Mouse (Mus musculus): ENCODE measurements around the gene Pdia4. TPM values are rescaled to one million over a fixed set of nuclear protein-coding genes. Genes with fewer than 3 reads are reported as not detected.
A peak's percentile ranks its signal among the peaks of the same experiment; 100 is the strongest.

Pdia4 gene
- polyA plus RNA-seq, 1 experiment from 2014 or later, result 279 TPM

GRCm38 (mm10) chr6:47805520-47805919, 7.7 kb downstream of the Pdia4 start:
- no peak overlapping the region for H3K4me2 ChIP-seq (ENCODE audit: low read length)
- H3K9me3 ChIP-seq (ENCODE audit: control insufficient read depth, low read length), result no peaks in the 10 kb centered on the region
- DNase-seq (ENCODE audit: low spot score) (no peak), ATAC-seq (replicated peaks; ENCODE audit: low FRiP score, low TSS enrichment, low read depth) (no peak)
- no peak overlapping the region for H3K9ac ChIP-seq (ENCODE audit: low read length)
- no peak overlapping the region for H3K27ac ChIP-seq (ENCODE audit: low read depth)
- H3K4me1 ChIP-seq (replicated peaks; ENCODE audit: control insufficient read depth, insufficient read depth, low read length), result peaks cover 11% of the 10 kb centered on the region
- 84% methylated on average over 2 of the region's 2 CpGs for WGBS
- no peak overlapping the region for H3K4me3 ChIP-seq (ENCODE audit: low read depth, low read length)
- H3K36me3 ChIP-seq (ENCODE audit: control insufficient read depth, insufficient read depth, low read length), result peaks cover 73% of the 10 kb centered on the region
- H3K27me3 ChIP-seq (replicated peaks; ENCODE audit: control insufficient read depth, insufficient read depth, low read length), result no peaks in the 10 kb centered on the region

DNA sequence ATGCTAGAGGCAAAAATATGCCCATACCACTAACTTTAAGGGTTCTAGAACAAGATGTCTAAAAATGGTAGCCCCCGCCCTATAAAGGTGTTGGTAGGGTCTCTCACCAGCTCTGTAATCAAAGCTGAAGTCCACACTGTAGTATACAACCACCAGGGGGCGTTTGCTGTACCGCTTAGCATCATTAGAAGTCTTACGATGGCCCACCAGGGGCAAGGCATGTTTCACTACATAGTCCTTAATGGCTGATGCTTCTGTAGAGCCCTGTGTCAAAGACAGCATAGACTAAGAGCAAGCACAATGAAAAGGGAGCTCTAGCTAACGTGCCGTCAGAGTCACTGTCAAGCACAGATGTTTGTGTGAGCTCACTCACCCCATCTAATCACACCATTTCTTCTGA, 14.2 kb downstream of the Pdia4 start:
- ATAC-seq (replicated peaks; ENCODE audit: low FRiP score, low TSS enrichment, low read depth), result peak; percentile 48; the same call in 1 of the 2 replicates
- H3K9me3 ChIP-seq (ENCODE audit: control insufficient read depth, low read length), result no peaks in the 10 kb centered on the region
- no peak overlapping the region for H3K4me2 ChIP-seq (ENCODE audit: low read length)
- no peaks in the 10 kb centered on the region for H3K27me3 ChIP-seq (replicated peaks; ENCODE audit: control insufficient read depth, insufficient read depth, low read length)
- H3K36me3 ChIP-seq (ENCODE audit: control insufficient read depth, insufficient read depth, low read length), result peaks cover 94% of the 10 kb centered on the region
- peak; percentile 71 for DNase-seq (ENCODE audit: low spot score)
- H3K4me3 ChIP-seq (ENCODE audit: low read depth, low read length), result no peak overlapping the region
- H3K27ac ChIP-seq (ENCODE audit: low read depth), result no peak overlapping the region
- WGBS, result 51% methylated on average over 6 of the region's 6 CpGs
- no peaks in the 10 kb centered on the region for H3K4me1 ChIP-seq (replicated peaks; ENCODE audit: control insufficient read depth, insufficient read depth, low read length)
- H3K9ac ChIP-seq (ENCODE audit: low read length), result no peak overlapping the region

- Histone ChIP-seq H3K27me3 (replicated peaks; ENCODE audit: control insufficient read depth, insufficient read depth, low read length) (no peaks in the 10 kb centered on the region), H3K9ac (ENCODE audit: low read length) (no peak overlapping the region), H3K27ac (ENCODE audit: low read depth) (no peak overlapping the region), H3K36me3 (ENCODE audit: control insufficient read depth, insufficient read depth, low read length) (peaks cover 48% of the 10 kb centered on the region), H3K4me3 (ENCODE audit: low read depth, low read length) (no peak overlapping the region), H3K4me1 (replicated peaks; ENCODE audit: control insufficient read depth, insufficient read depth, low read length) (no peaks in the 10 kb centered on the region; the same call in 1 of the 2 replicates), H3K9me3 (ENCODE audit: control insufficient read depth, low read length) (no peaks in the 10 kb centered on the region), H3K4me2 (ENCODE audit: low read length) (no peak overlapping the region)
- DNase-seq (ENCODE audit: low spot score), result no peak
- WGBS, result 68% methylated on average over 10 of the region's 10 CpGs
- no peak for ATAC-seq (replicated peaks; ENCODE audit: low FRiP score, low TSS enrichment, low read depth)
Measured at GRCm38 (mm10) chr6:47794106-47794830, 19.0 kb downstream of the Pdia4 start.

DNA sequence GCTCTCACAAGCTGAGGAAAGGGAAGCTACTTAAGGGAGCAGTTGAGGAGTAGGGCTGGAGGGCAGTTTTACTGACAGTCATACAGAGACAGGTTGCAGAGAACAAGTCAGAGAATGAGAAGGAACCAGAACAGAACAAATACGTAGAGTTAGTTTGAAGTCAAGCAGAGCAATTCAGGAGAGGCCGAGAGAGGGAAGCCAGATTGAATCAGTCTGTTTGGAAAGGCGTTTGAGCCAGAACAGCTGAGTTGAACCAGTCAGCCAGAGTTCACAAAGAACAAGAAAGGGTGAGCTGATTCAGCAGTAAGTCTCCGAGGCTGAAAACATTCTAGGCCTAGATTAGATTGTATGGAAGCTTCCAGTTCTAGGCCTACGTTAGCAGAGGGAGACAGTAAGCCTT, 19.9 kb downstream of the Pdia4 start:
- no peak overlapping the region for H3K27ac ChIP-seq (ENCODE audit: low read depth)
- peaks cover 5% of the 10 kb centered on the region; the same call in 1 of the 2 replicates for H3K4me1 ChIP-seq (replicated peaks; ENCODE audit: control insufficient read depth, insufficient read depth, low read length)
- H3K9ac ChIP-seq (ENCODE audit: low read length), result no peak overlapping the region
- H3K27me3 ChIP-seq (replicated peaks; ENCODE audit: control insufficient read depth, insufficient read depth, low read length), result no peaks in the 10 kb centered on the region
- no peaks in the 10 kb centered on the region for H3K9me3 ChIP-seq (ENCODE audit: control insufficient read depth, low read length)
- H3K4me2 ChIP-seq (ENCODE audit: low read length), result no peak overlapping the region
- H3K36me3 ChIP-seq (ENCODE audit: control insufficient read depth, insufficient read depth, low read length), result peaks cover 38% of the 10 kb centered on the region
- H3K4me3 ChIP-seq (ENCODE audit: low read depth, low read length), result no peak overlapping the region
- no peak for DNase-seq (ENCODE audit: low spot score)
- ATAC-seq (replicated peaks; ENCODE audit: low FRiP score, low TSS enrichment, low read depth), result no peak
- WGBS, result 56% methylated on average over 5 of the region's 5 CpGs

- Histone ChIP-seq H3K9ac (ENCODE audit: low read length) (no peak overlapping the region), H3K4me2 (ENCODE audit: low read length) (no peak overlapping the region), H3K36me3 (ENCODE audit: control insufficient read depth, insufficient read depth, low read length) (peaks cover 30% of the 10 kb centered on the region), H3K27me3 (replicated peaks; ENCODE audit: control insufficient read depth, insufficient read depth, low read length) (no peaks in the 10 kb centered on the region), H3K4me1 (replicated peaks; ENCODE audit: control insufficient read depth, insufficient read depth, low read length) (peaks cover 5% of the 10 kb centered on the region; the same call in 1 of the 2 replicates), H3K9me3 (ENCODE audit: control insufficient read depth, low read length) (no peaks in the 10 kb centered on the region), H3K4me3 (ENCODE audit: low read depth, low read length) (no peak overlapping the region), H3K27ac (ENCODE audit: low read depth) (no peak overlapping the region)
- 81% methylated on average over 2 of the region's 2 CpGs for WGBS
- ATAC-seq (replicated peaks; ENCODE audit: low FRiP score, low TSS enrichment, low read depth) (no peak), DNase-seq (ENCODE audit: low spot score) (no peak)
Measured at GRCm38 (mm10) chr6:47792533-47792932, 20.7 kb downstream of the Pdia4 start.

- Histone ChIP-seq H3K9ac (ENCODE audit: low read length) (no peak overlapping the region), H3K4me3 (ENCODE audit: low read depth, low read length) (no peak overlapping the region), H3K27ac (ENCODE audit: low read depth) (no peak overlapping the region), H3K27me3 (replicated peaks; ENCODE audit: control insufficient read depth, insufficient read depth, low read length) (no peaks in the 10 kb centered on the region), H3K4me2 (ENCODE audit: low read length) (no peak overlapping the region), H3K4me1 (replicated peaks; ENCODE audit: control insufficient read depth, insufficient read depth, low read length) (peaks cover 5% of the 10 kb centered on the region; the same call in 1 of the 2 replicates), H3K36me3 (ENCODE audit: control insufficient read depth, insufficient read depth, low read length) (peaks cover 13% of the 10 kb centered on the region), H3K9me3 (ENCODE audit: control insufficient read depth, low read length) (no peaks in the 10 kb centered on the region)
- ATAC-seq (replicated peaks; ENCODE audit: low FRiP score, low TSS enrichment, low read depth) (no peak), DNase-seq (ENCODE audit: low spot score) (no peak)
- WGBS, result 43% methylated on average over 2 of the region's 2 CpGs
Measured at GRCm38 (mm10) chr6:47790745-47791144, 22.5 kb downstream of the Pdia4 start.

DNA sequence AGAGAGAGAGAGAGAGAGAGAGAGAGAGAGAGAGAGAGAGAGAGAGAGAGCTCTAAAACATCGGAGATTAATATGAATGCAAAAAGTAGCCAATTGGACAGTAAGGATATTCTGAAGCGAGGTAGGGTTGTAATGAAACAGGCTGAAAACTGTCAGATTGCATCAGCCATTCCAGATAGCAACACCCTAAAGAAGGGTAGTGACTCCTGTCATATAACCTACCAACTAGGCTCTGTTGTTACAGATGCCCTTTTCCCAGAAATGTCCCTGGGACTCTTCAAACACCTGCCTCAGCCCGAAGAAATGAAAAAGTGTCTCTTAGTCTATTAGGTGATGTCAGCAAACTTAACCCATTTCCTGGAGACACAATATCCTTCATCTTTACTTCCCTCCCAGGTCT, 24.4 kb downstream of the Pdia4 start:
- no peaks in the 10 kb centered on the region for H3K27me3 ChIP-seq (replicated peaks; ENCODE audit: control insufficient read depth, insufficient read depth, low read length)
- H3K27ac ChIP-seq (ENCODE audit: low read depth), result peak overlapping the region; percentile 96
- DNase-seq (ENCODE audit: low spot score) (peak; percentile 57), ATAC-seq (replicated peaks; ENCODE audit: low FRiP score, low TSS enrichment, low read depth) (no peak)
- peak overlapping the region; percentile 57 for H3K4me2 ChIP-seq (ENCODE audit: low read length)
- peak overlapping the region; percentile 45 for H3K4me3 ChIP-seq (ENCODE audit: low read depth, low read length)
- H3K9ac ChIP-seq (ENCODE audit: low read length), result peak overlapping the region; percentile 75
- WGBS, result 20% methylated on average over 3 of the region's 3 CpGs
- H3K36me3 ChIP-seq (ENCODE audit: control insufficient read depth, insufficient read depth, low read length), result no peaks in the 10 kb centered on the region
- peaks cover 5% of the 10 kb centered on the region; the same call in 1 of the 2 replicates for H3K4me1 ChIP-seq (replicated peaks; ENCODE audit: control insufficient read depth, insufficient read depth, low read length)
- H3K9me3 ChIP-seq (ENCODE audit: control insufficient read depth, low read length), result no peaks in the 10 kb centered on the region

DNA sequence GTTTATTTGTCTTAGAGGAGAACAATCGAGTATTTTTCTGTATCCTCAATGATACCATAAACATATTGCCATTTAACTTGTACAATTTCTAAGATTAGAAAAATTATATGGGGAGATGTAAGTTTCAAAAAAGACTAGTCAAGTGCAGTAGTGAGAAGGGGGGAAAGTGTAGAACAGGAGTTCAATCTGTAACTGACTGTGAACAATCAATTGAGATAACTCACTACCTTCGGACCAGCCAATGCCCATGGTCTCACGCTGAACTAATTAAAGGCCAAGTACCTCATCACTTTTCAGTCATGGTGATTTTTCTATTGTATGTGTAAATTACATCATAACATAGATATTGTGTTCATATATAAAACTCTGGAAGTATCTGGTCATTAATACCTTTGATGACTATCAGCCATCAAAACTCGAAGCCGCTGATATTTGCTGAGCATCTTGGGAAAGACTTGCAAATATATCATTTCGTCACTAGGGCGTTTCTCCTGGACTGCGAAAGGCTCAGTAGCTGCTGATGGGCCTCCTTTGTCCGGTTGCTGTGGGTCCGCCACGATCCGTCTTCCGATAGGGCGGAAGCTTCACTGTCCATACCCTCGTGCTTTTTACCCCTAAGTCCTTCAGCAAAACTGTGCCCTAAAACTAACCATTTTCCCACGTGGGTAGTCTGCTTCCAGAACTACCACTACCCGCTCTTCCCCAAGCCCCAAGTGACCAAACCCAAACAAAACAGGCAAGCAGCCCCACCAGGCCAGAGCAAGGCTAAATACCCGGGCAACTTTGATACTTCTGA, 25.1 kb downstream of the Pdia4 start:
- WGBS, result under 1% methylated on average over 18 of the region's 18 CpGs
- Histone ChIP-seq H3K27ac (ENCODE audit: low read depth) (peak overlapping the region; percentile 96), H3K9me3 (ENCODE audit: control insufficient read depth, low read length) (no peaks in the 10 kb centered on the region), H3K9ac (ENCODE audit: low read length) (peak overlapping the region; percentile 75), H3K27me3 (replicated peaks; ENCODE audit: control insufficient read depth, insufficient read depth, low read length) (no peaks in the 10 kb centered on the region), H3K36me3 (ENCODE audit: control insufficient read depth, insufficient read depth, low read length) (no peaks in the 10 kb centered on the region), H3K4me1 (replicated peaks; ENCODE audit: control insufficient read depth, insufficient read depth, low read length) (peaks cover 5% of the 10 kb centered on the region; the same call in 1 of the 2 replicates), H3K4me3 (ENCODE audit: low read depth, low read length) (peak overlapping the region; percentile 45), H3K4me2 (ENCODE audit: low read length) (peak overlapping the region; percentile 57)
- peak; percentile 94 for ATAC-seq (replicated peaks; ENCODE audit: low FRiP score, low TSS enrichment, low read depth)
- peak; percentile 90 for DNase-seq (ENCODE audit: low spot score)

Data from intestine, embryonic 14.5 days (tissue).